Mouse (Mus musculus) spleen, adult 12 weeks (tissue): ENCODE measurements around the gene Trim56.
"Not testable (repeated sequence)": the region's sequence is repeated elsewhere in the genome, so short reads cannot be mapped to it uniquely, and the experiment has no call there.

Source experiments
- DNase-seq: peaks from one replicate; pipeline ENCODE4 v3.0.0; 2022; ENCODE audit warnings: low spot score

Trim56 gene

DNA sequence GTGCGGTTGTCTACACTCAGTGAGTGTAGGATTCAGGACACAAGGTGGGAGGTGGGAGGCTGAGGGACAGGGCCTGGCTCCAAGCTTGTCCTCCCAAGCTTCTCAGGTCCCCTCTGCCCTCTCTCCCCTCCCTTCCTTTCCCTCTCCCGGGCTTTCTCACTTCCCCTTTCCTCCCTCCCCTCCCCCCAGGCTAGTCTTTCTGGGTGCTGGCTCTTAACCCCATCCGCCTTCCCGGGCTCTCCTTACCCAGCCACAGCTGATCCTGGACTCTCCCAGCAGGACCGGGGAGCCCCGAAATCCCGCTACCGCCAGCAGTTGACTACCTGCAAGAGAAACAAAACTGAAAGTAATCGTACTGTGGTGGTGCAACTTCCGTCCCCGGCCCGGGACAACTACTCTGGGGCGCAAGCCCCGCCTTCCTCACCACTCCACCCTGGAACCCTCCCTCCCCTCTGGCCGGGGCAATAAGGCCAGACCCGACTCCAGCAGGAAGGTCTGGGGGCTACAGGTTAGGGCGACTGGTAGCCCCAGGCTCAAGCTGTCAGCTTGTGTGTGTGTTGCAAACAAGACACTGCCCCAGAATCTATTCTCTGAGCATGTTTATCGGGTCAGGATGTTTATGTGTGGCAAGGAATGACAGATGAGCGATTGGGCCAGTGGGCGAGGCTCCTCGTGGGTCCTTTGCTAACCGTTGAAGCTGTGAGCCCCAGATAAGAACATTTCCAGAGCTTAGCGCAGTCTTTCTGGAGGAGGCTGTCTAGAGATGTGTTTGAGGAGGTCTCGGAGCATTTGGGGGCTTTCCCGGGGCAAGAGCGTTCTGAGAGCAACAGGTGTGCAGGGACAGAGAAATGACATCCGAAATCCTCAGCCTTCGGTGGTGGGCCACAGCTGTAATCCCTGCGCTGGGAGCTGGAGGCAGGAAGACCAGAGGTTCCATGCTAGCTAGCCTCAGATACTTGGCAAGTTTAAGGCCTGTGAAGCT, at the start of gene Trim56:
Trim56 (minus strand) TSS at position 344 of the 982 bp plus-strand sequence.
- peak; percentile 80 for DNase-seq

DNA sequence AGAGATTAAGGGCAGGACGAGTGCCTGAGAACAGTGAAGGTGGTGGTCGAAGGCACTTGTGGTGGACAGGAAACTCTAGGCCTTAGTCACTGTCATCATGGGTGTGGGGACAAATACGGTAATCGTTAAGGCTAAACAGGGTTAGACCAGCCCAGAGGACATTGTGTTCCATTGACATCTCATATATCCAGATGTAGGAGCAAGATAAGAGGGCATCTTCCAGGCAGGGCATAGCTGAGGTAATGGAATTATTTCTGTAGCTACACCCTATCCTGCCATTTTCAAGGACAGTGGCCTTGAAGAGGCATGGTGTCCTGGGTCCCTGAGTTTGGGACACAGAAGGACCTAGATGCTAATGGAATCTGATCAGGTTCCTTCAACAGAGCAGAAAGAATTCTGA, 45.8 kb upstream of the Trim56 start:
- DNase-seq: no peak

DNA sequence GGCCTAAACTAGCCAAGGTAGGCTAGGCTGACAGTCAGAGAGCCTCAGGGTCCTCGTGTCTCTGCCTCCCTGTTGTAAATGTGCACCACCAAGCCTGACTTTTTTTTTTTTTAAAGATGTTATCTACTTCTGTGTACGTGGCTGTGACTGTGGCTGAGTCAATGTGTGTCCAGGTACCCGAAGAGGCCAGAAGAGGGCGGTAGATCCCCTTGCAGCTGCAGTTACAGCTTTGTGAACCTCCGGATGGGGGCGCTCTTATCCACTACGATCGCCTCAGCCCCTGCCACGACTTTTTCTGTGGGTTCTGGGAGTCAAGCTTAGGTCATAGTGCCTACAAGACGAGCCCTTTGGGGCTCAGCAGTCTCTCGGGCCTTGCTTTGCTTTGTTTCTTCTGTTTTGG, 43.5 kb upstream of the Trim56 start:
- DNase-seq: peak; percentile 26

DNA sequence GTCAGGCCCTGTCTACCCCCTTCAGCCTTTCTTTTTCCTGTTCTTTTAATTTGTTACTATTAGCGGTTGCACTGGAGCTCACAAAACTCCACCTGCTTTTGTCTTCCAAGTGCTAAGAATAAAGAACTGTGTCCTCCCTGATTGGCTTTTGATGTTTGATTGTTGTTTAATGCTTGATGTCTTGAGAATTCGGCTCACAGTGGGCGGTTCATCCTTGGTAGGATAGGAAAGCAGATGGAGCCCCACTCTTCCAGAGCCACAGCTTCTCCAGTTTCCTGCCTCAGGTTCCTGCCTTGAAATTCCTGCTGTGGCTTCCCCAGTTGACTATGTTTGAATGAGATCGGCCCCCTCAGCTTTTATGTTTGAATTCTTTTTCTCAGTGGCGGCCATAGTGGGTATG, 37.3 kb upstream of the Trim56 start:
- DNase-seq: no peak

DNA sequence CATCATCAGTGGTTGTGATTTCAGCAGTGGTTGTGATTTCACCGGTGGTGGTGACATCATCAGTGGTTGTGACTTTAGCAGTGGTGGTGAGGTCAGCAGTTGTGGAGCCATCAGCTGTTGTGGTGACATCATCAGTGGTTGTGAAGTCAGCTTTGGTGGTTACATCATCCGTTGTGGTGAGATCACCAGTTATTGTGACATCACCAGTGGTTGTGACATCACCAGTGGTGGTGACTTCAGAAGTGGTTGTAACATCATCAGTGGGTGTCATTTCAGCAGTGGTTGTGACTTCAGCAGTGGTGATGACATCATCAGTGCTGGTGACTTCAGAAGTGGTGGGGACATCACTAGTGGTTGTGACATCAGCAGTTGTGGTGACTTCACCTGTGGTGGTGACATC, 36.6 kb upstream of the Trim56 start:
- DNase-seq: no peak

DNA sequence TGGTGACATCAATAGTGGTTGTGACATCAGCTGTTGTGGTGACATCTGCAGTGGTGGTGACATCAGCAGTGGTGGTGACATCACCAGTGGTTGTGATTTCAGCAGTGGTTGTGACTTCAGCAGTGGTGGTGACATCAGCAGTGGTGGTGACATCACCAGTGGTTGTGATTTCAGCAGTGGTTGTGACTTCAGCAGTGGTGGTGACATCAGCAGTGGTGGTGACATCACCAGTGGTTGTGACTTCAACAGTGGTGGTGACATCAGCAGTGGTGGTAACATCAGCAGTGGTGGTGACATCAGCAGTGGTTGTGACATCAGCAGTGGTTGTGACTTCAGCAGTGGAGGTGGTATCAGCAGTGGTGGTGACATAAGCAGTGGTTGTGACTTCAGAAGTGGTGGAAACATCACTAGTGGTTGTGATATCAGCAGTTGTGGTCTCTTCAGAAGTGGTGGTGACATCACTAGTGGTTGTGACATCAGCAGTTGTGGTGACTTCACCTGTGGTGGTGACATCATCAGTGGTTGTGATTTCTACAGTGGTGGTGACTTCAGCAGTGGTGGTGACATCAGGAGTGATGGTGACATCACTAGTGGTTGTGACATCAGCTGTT, 33.4 kb upstream of the Trim56 start, which contains the start of gene Muc3:
Muc3 (minus strand) TSS at position 51 of the 611 bp plus-strand sequence.
- DNase-seq: not testable (repeated sequence)

DNA sequence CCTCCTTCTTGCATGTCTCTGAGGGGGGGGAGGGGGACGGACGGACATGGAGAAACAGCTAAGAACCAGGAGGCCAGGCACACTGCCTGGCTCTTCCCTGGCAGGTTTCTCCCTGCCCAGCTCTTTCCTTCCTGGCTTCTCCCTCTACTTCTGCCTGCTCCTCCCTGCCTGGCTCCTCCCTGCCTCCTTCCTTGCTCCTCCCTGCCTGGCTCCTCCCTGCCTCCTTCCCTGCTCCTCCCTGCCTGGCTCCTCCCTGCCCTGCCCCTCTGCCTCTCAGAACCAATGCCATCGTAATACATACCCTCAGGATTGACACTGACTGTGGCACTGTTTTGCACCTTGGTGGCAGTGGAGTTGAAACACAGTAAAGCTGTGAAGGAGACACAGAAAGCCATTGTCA, 24.8 kb upstream of the Trim56 start:
- no peak for DNase-seq

DNA sequence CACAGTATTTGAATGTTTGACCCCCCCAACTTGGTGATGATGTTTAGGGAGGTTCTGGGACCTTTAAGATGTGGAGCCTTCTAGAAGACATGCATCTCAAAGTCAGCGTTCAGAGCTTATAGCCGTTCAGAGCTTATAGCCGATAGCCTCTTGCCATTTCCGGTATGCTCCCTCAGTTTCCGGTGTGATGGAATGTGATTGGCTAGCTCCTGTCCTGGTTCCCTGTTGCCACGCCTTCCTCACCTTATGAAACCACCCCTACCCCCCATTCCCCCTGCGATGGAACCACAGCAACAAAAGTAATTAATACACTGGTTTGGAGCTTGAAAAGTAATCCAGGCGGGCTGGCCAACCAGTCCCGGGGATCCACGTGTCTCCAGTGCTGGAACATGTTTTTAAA, 23.0 kb upstream of the Trim56 start:
- DNase-seq: no peak

DNA sequence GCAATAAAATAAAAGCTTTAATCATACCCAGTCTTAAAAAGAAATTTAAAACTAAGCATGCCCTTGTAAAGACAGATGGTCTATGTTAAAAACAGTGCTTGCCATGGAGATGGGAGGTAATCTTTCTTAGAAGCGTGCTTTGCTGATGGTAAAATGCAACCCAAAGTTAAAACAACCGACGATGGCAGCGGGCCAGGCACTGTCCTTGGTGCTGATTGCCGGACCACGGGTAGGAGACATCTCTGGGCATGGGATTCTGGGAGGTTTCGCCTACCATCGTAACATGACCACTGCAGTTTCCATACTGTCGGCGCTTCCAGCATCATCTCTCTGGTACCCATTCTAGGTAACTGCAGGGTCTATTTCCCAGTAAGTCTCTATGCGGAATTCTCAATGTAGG, 18.9 kb upstream of the Trim56 start:
- no peak for DNase-seq

DNA sequence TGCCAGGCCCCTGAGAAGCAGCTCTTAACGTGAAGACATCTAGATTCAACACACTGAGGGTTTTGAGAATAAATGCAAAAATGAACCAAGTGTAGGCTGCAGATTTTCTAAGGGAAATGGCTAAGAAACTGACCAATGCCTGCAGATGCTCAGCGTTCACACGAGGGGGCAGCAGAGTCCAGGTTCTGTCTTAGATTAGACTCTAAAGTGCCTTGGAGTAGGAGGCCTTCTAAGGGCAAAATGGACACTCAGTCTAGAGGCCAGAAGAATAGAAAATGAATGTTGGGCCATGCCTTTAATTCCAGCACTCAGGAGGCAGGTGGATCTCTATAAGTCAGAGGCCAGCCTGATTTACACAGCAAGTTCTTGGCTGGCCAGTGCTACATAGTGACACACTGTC, 15.5 kb upstream of the Trim56 start:
- DNase-seq: no peak

DNA sequence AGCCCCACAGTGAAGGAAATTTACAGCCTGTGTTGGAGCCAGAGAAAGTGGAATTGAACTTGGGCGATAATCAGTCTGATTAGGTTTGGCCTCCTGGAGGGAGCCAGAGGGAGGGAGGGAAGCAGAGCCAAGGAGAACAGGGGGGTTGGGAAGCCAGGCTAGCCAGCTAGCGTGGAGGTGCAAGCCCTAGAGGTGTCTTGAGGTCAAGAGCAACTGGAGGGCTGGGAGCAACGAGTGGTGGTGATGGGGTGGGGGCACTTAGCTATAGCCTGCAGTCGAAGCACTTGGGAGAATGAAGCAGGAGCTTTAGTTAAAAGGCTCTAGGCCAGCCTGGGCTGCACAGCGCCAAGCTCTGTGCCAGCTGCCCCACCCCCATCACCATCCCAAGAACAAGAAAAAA, 13.3 kb upstream of the Trim56 start:
- DNase-seq: no peak

DNA sequence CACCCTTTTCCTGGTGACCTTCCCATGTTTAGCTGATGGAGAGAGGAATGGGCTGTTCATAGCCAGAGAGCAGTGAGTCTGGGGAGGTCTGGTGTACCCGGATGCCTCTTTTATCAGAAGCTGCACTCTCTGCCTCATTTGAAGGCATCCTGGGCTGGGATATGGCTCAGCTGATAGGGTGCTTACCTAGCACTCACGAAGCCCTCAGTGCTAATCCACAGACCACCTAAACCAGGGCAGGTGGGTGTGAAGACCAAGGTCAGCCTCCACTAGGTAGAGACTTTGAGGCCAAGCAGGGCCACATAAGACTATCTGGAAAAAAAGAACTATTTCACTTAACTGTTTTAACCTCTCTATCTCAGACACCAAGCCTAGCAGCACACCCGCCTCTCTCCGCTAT, 7.5 kb upstream of the Trim56 start:
- no peak for DNase-seq

DNA sequence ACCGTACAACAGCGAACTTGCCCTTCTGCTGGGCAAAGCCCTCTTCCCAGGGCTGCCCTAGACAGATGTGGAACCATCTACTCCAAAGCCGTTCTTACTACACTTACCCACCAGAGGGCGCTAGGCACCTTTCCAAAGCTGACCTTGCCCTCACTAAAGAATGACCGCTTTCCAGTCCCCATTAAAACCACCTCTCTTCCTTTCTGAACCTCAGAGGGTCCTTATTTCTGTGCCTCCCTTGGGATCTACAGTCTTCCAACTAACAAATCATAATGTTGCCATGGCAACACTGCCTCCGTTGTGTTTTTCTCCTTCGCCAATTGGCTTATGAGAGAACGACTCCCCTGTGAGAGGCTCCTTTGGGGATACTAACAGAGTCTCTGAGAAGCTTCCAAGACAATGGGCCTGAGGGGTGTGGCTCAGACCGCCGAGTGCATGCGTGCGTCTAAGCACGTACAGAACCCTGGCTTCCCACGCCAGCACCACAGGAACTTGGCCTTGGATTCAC, 6.7 kb upstream of the Trim56 start:
- DNase-seq: peak; percentile 62

DNA sequence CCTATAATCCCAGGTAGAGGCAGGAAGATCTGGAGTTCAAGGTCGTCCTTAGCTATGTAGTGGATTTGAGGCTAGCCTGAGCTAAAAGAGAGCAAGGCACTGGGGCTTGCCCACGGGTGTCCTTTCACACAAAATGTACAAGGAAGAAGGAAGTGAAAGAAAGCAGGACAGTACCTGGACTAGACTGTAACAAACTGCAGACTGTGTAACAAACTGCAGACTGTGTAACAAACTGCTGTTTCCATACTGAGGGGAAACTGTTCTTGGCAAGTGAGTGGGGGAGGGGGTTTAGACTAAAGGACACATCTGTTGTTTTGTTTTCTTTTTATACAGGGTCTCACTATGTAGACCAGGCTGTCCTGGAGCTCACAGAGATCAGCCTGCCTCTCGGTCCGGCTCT, 5.3 kb upstream of the Trim56 start:
- no peak for DNase-seq

DNA sequence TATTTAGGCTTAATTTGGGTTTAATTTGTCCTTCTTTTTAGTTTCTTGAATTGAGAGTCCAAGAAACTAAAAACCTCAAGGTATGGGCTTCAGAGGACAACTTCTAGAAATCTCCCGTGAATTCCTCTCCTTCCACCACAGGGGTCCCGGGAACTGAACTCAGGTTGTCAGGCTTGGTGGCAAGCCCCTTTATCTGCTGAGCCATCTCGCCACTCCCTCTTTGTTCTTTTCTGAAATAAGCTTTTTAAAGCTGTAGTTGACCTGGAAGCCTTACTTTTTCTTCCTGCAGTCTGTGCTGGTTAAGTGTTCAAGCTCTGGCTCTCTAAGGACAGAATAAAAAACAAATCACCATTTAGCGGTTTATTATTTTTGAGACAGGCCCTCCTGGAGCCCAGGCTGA, 2.9 kb upstream of the Trim56 start:
- no peak for DNase-seq

DNA sequence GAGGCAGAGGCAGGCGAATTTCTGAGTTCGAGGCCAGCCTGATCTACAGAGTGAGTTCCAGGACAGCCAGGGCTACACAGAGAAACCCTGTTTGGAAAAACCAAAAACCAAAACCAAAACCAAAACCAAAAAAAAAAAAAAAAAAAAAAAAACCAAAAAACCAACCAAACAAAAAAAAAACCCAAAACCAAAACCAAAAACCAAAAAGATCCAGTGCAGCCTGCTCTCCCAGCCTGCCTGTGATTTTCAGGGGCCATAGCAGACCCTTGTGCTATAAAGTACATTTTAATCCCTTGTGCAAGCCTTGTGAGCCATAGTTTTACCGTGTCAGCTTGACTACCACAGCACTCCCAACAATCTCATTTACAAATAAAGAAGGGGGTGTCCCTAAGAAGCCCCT, 2.0 kb upstream of the Trim56 start:
- DNase-seq: not testable (repeated sequence)

DNA sequence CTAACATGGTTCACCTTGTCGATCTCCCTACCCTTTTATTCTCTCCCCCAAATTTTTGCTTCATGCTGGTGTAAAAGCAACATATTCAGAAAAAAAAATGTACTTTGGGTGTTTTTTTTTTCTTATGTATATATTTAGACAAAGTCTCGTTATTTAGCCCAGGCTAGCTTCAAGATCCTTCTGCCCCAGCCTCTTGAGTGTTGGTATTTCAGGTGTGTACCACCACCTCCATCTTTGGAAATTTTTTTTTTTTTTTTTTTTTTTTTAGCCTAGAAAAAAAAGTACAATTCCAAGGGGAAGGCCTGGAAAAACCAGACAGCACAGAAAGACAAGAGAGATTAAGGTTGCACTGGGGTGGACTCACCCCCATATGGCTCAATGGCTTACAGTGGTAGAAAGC, 978 bp upstream of the Trim56 start:
- no peak for DNase-seq

DNA sequence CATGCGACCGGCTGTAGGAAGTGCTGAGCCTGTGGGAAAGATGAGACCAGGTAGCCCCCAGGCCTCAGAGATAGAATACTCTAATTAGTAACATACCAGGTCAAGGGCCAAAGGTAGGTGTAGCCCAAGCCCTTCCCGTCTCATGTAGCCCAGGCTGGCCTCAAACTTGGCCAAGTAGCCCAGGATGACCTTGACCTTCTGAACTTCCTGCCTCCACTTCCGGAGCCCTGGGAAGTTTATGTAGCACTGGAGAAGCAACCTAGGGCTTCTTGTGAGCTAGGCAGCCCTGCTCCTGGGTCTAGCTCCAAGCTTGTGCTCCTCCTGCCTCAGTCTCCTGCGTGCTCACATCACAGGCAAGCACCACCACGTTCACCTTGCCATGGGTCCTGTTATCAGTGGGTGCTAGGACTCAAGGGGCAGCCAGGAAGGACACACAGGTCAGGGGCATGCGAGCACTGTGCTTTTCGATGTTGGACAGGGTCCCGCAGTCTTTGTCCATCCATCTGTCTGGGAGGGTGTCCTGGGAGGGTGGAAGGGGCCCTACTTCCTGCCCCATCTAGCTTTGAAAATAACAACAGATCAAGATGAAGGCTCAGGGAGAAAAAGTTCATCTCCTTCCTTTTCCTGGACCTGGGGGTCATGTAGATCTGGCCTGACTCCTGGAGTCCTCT, 983 bp downstream of the Trim56 start:
- no peak for DNase-seq

DNA sequence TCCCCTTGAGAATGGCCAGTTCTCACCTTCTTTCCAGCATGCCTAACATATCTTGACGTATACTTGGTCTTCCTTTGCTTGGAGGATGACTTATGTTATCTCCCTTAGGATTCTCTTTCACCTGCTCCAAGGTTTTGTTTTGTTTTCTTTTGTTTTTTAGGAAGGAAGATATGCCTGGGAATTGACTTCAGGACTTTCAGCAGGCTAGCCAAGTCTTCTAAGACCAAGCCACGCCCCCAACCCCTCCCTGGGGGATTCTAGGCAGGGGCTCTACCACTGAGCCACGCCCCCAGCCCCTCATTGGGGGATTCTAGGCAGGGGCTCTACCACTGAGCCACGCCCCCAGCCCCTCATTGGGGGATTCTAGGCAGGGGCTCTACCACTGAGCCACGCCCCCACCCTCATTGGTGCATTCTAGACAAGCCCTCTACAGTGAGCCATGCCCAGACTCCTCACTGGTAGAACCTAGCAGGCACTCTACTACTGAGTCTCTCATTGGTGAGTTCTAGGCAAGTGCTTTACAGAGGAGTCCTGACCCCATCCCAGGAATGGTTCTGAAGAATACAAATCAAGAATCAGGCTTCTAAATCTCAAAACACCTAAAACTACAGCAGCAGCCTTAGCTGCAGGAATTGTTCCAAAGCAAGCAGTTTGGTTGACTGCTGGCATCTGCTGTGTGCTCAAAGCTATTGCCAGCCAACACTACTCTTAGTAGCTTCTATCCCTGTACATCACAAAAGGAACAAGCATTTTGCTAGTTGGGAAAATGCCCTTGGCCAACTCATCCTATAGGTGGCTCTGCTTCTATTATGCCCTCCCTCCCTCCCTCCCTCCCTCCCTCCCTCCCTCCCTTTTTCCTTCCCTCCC, 4.2 kb downstream of the Trim56 start:
- no peak for DNase-seq

DNA sequence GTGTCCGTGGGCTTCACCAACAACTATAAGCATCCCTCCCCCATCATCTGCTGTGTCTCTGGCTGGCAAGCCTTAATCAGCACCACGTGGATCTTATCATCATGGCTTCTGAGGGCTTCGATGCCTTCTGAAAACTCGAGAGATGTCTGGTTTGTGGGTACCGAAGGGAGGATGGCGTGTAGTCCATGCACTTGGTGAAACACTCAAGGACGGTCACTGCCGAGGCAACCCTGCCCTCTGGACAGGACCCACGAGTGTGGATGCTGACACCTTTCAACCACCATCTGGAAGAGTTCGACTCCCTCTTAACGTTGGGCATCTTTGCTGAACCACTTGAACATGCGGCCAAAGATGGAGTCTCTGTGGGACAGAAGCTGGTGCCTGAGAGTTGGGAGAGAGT, 5.1 kb downstream of the Trim56 start:
- no peak for DNase-seq

DNA sequence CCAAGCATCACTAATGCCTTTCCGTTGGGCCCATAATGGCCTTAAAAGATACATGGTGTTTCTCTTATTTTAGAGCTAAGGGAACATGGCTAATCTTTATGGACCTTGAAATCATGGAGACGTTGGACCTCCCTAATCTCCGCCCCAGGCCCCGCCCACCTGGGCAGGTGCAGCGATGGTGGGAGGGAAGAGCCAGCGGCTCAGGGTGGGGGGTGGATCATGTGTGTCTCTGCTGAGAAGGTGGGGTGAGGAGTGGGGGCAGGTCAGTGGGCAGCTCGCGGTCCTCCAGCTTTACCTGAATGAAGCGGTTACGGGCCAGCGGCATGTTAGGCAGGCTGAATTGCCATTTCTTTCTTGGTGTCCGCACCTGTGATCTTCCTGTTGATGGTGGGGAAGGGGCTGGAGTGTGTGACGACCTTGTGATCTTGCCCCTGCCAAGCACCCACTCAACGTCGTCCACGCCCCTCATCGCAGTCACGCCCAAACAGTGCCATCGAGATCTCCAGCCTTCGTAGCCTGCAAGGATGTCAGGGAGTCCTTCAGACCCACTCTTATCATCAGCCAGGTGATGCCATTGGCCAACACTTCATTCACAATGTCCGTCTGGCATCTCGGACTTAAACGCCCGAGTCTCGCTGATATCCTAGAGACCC, 5.9 kb downstream of the Trim56 start:
- no peak for DNase-seq
